In the genomic region with DNA sequence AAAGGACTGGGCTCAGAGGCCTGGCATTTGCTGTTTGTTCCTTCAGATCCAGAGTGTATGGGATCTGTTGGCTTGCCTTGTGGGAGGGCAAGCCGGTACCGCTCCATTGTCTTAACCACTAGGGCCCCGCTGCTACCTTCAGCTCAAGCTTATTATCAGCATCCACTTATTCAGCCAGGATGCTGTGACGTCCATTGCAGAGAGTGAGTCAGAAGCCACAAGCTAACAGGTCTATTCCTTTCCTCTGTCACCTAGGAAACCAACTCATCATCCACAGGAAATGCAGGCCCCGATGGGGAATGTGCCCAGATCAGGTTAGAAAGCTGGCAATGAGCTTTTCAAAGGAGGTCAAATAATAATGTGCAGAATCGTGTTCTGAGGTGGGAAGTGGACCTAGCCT, we compare ENCODE assay signal across 11 mouse cellular contexts.
A peak's percentile ranks its signal among the peaks of the same experiment; 100 is the strongest.
DNase-seq lines count a peak whose midpoint lies in the region; ATAC-seq and TF ChIP-seq lines count a peak whose summit lies in the region.
"Had no signal": no experiment of that assay in that cellular context is flagged by ENCODE, and none has a peak within 500 bp of the region (broad histone marks: within the 10 kb centered on the region; RNA-seq: fewer than 3 reads in every experiment).

No protein-coding gene starts in this region.

- 0 out of 2 replicates have a peak, but pooled peaks have one; percentile 18 for TF ChIP-seq CTCF in layer of hippocampus, adult 2 months (conservative IDR thresholded peaks at IDR 0.05)
- TF ChIP-seq CTCF in hindbrain, postnatal 0 days (IDR thresholded peaks at IDR 0.05; ENCODE audit: low read depth): no peak

- no peak overlapping the region for H3K4me2 ChIP-seq in hindbrain, postnatal 0 days (ENCODE audit: low read depth, low read length)
- H3K4me2 ChIP-seq: lung, embryonic 15.5 days had no signal

- no peaks in the 10 kb centered on the region for H3K36me3 ChIP-seq in hindbrain, postnatal 0 days (ENCODE audit: insufficient read depth, low read length)
- H3K36me3 ChIP-seq: lung, embryonic 15.5 days had no signal

- DNase-seq in layer of hippocampus, adult 2 months (ENCODE audit: low spot score in 2 of 2): peak; percentile 29 to 62
- DNase-seq in layer of hippocampus, adult 9-10 months (ENCODE audit: low spot score): no peak
- peak; percentile 25 for DNase-seq in R1 (ENCODE audit: low read depth, low spot score)
- DNase-seq in hindbrain, postnatal 0 days (ENCODE audit: low spot score): peak; percentile 70
- peak; percentile 72 to 78 for DNase-seq in right cerebral cortex, adult 2 months (ENCODE audit: low spot score in 2 of 2)
- DNase-seq in cerebellum, adult 9-10 months: no peak
- no peak for DNase-seq in kidney, postnatal 25 days
- no peak for DNase-seq in kidney, postnatal 14 days

- no peak overlapping the region for H3K9ac ChIP-seq in hindbrain, postnatal 0 days (replicated peaks; ENCODE audit: low read length)
- H3K9ac ChIP-seq: lung, embryonic 15.5 days had no signal

- peak overlapping the region; percentile 81 for H3K27ac ChIP-seq in layer of hippocampus, adult 2 months
- H3K27ac ChIP-seq in hindbrain, postnatal 0 days: peak overlapping the region; percentile 68
- H3K27ac ChIP-seq: lung, embryonic 15.5 days had no signal

- 33% methylated on average over 6 of the region's 6 CpGs for WGBS in hindbrain, postnatal 0 days

- H3K4me3 ChIP-seq in layer of hippocampus, adult 2 months: no peak overlapping the region
- no peak overlapping the region for H3K4me3 ChIP-seq in hindbrain, postnatal 0 days (ENCODE audit: low read length)
- H3K4me3 ChIP-seq: lung, embryonic 15.5 days; myocyte had no signal

- peak; percentile 84 for ATAC-seq in hindbrain, postnatal 0 days
- ATAC-seq: Patski had no signal

- no peaks in the 10 kb centered on the region for H3K9me3 ChIP-seq in hindbrain, postnatal 0 days (ENCODE audit: low read length)
- H3K9me3 ChIP-seq: lung, embryonic 15.5 days had no signal

- no peaks in the 10 kb centered on the region for H3K27me3 ChIP-seq in hindbrain, postnatal 0 days (ENCODE audit: insufficient read depth, low read length)
- H3K27me3 ChIP-seq: lung, embryonic 15.5 days; Patski had no signal

- no peaks in the 10 kb centered on the region for H3K4me1 ChIP-seq in hindbrain, postnatal 0 days (ENCODE audit: insufficient read depth, low read length)

Comparison
In these comparisons a context has a peak if more than half of its experiments do, and no peak if none do; other contexts are left out.
1. DNase-seq: peak in layer of hippocampus, adult 2 months (2 of 2), R1 (single experiment), hindbrain, postnatal 0 days (single experiment) and right cerebral cortex, adult 2 months (2 of 2); none in layer of hippocampus, adult 9-10 months (single experiment), cerebellum, adult 9-10 months (single experiment), kidney, postnatal 25 days (0 of 2) and kidney, postnatal 14 days (single experiment).